Mouse (Mus musculus) spleen, adult 12 weeks (tissue): ENCODE results near the gene 5830473C10Rik.
"Not testable (repeated sequence)": the region's sequence is repeated elsewhere in the genome, so short reads cannot be mapped to it uniquely, and the experiment has no call there.

ENCODE experiments used
- DNase-seq: peaks from one replicate; pipeline ENCODE4 v3.0.0; 2022; ENCODE audit warnings: low spot score

Gene 5830473C10Rik

GRCm38 (mm10) chr5:90594945-90595344 is 34.0 kb downstream of the 5830473C10Rik start:
- DNase-seq: no peak

- no peak for DNase-seq
Observed at GRCm38 (mm10) chr5:90596155-90596554, 35.2 kb downstream of the 5830473C10Rik start.

GRCm38 (mm10) chr5:90601469-90601868 is 40.6 kb downstream of the 5830473C10Rik start:
- no peak for DNase-seq

DNA sequence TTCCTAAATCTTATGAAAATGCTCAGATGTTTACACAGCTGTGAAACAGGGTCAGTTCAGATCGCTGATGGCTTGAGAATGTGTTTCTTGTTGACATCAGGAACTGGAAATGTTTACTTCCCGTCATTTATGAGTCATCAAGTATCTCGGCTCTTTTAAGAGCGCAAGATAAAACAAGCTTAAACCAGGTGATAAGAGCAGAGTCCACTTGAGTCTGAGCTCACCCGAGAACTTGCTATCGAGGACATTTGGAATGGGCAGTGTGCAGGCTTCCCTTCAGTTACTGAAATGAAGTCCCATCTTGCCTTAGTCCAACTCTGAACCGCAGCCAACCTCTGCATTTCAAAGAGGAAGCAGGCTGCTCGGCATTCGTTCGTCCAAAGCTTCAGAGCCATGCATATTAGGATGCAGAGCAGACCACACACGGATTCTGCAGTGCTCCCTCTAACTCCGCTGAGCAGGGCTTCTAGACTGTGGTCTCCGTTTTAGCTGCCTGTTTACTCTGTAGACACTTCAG is 42.6 kb downstream of the 5830473C10Rik start:
- no peak for DNase-seq

DNA sequence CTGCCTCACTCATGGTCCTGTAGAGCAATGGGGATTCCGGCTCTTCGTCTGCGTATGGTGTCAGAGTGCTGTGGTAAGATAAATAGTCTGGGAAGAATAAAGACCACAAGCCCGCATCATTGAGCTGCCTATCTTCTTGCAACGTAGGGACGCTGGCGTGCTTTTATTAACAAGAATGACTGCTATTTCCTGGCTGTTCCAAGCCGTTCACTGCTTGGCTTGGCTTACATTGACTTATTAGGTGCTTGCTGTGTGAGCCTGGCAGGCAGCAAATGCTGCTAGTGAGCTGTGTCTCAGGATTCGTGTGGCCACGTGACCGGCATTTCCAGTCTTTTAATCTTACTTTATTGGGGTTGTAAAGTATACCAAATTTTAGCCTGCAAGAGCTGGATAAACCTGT is 48.0 kb downstream of the 5830473C10Rik start:
- no peak for DNase-seq

DNA sequence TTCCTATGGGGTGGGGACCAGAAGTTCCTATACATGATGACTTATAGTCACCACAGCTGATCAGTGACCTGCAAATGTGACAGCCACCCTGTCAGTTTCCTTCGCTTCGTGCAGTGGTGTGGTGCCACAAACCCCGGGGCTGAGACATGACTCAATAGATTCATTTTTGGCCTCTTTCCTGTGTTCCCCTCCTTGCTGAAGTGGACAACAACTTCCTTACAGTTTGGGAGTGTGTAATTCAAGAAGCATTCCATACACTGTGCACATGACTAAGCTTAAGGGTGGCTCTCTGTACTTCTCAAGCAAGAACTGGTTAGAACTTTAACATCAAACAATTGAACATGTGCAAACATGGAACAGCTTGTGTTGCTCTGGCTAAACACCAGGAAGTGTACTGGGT is 50.5 kb downstream of the 5830473C10Rik start:
- no peak for DNase-seq

- no peak for DNase-seq
Observed at GRCm38 (mm10) chr5:90611996-90612611, 51.2 kb downstream of the 5830473C10Rik start.

DNA sequence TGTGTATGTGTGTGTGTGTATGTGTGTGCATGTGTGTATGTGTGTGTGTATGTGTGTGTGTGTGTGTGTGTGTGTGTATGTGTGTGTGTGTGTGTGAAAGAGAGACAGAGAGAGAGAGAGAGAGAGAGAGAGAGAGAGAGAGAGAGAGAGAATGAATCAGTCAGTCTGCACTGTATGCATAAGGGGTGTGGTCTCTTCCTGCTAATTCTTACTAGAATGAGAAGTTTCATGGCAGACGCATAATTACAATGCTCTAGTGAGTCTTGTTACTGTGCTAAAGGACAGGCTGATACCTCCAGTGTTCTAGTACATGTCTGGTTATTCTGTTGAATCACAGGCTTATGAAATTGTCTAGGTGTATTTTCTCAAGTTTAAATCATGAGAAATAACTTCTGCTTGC is 51.8 kb downstream of the 5830473C10Rik start:
- not testable (repeated sequence) for DNase-seq

GRCm38 (mm10) chr5:90617859-90618258 is 57.0 kb downstream of the 5830473C10Rik start:
- no peak for DNase-seq

DNA sequence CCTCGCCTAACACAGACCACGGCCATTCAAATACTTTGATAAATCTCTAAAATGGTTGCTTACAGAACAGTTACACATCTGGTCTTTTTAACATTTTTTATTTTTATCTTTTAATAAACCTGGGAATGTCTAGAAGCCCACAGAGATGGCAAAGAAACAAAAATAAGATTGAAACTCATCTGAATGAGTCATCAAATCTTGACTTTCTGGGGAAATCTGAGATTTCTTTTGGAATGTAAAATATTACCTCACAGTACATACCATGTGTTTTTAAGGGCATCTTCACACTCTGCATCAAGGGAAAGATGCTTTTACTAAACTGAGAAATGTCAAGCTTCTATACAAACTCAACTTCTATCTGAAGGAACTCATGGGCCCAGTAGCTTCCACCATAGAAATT is 60.4 kb downstream of the 5830473C10Rik start:
- DNase-seq: no peak

- DNase-seq: no peak
Observed at GRCm38 (mm10) chr5:90621726-90622125, 60.8 kb downstream of the 5830473C10Rik start.

GRCm38 (mm10) chr5:90623209-90623608 is 62.3 kb downstream of the 5830473C10Rik start:
- no peak for DNase-seq

DNA sequence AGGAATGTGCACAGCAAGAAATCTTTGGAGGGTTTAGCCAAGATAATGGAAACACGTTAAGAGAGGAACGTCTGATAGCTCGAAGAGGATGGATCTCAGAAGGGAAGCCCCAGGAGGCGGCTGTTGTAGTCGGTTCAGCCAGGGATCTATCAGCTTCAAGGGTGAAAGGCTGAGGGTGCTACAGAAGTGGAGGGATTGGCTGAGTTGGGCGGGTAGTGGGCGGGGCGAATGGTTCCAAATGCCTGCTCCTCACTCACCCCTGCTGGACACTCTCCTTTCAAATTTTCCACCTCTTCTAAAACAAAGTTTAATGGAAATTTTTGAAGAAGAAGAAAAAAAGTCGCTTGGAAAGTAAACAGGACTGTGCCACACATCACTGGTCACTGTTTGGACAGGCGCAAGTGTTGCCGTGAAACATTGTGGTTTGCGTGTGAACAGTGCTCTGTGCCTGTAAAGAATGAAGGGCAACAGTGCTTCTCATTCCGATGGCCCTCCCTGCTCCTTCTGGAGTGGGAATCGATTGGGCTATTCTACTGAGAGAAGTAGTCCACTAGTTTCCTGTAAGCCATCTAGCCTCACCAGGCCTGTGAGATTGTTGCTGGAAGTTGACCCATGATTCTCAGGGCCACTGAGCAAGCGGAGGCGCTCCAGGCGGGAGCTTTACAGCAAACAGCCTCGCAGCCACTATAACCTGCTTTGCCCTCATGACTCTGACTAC is 64.0 kb downstream of the 5830473C10Rik start:
- no peak for DNase-seq

DNA sequence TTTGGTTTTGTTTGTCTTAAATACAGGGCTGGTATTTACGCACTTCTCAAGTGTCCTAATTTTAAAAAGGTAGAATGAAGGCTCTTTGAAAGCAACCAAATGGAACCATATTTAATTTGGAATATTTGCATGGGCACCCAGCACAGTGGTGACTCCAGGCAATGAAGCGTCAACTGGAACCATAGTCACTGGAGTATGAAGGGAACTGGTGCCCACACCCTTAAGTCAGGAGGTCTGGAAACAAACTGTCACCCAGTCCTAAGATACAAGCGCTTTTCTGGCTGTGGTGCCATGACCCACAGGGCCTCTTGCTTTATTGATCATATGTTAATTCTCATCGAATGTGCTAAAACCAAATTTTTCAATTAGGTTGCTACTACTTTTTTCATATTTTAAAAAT is 66.5 kb downstream of the 5830473C10Rik start:
- no peak for DNase-seq

DNA sequence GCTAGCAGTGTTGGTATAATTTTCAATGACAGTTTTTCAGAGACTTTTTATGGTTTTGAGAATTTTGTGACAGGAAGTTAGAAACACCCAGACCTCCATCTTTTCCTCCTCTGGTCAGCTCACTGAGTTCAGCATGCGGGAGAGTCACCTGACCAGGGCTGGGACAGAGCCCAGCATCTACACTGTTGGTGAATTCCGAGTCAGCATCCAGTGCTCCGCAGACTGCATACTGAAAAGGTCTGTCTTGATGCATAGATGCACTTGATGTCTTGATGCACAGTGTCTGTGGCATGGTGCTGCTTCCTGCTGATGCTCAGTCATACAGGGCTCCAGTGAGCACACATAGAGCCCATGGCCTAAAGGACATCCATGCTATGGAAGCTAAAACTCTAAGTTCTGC is 67.1 kb downstream of the 5830473C10Rik start:
- no peak for DNase-seq

DNA sequence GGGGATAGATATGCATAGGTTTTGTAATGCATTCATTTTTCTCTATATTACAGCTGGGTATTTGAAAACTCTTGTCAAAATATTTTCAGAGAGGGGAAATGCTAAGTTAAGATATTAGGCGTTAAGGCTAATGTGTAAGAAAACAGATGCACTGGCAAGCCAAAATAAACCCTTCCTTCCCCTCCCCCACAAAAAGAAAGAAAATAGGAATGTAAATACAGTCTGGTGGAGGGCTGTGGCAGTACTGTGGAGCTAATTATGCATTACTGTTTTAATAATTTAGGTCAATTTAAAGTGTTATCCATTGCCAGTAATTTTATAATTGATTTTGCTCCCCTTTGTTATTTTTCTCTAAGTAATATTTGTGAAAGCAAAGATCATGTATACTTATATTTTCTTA is 67.6 kb downstream of the 5830473C10Rik start:
- DNase-seq: no peak

GRCm38 (mm10) chr5:90634885-90635284 is 74.0 kb downstream of the 5830473C10Rik start:
- DNase-seq: no peak

GRCm38 (mm10) chr5:90640286-90641217 is 79.6 kb downstream of the 5830473C10Rik start, which contains the start of gene Rassf6:
Rassf6 (minus strand) TSS chr5:90640657.
- DNase-seq: no peak

DNA sequence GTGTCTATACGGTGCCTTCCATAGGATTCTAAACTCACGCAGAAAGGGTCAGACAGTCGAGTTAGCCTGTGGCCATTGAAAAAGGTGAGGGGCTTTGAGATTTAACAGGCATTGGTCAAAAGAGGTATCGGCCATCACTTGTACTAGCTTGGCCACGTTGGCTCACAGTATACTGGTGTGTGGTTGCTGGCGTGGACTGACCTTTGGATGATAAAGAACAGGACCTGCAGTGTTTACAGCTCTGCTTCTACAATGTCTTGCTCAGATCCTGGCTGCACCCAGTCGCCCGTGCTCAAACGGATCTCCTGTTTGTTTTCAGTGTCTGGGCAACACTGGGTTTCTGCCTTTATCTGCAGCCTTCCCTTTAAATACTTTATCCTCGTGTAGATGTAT is 80.3 kb downstream of the 5830473C10Rik start:
- no peak for DNase-seq

DNA sequence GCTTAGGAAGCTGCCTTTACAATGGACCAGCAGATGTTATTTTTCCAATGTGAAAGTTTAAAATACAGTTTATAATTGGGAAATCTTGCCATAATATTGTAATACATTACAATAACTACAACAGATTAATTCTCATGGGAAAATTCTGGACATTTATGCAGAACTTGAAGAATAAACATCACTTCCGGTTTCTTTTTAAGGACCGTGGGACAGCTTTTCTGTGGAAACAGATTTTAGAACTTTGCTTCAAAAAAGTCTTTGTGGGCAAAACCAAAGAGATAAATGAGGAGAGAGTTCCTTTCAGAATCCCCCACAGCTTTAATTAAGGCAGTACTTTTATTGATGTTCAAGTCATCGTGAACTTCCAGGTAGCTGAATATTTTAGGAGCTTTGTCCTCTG is 84.7 kb downstream of the 5830473C10Rik start:
- no peak for DNase-seq

DNA sequence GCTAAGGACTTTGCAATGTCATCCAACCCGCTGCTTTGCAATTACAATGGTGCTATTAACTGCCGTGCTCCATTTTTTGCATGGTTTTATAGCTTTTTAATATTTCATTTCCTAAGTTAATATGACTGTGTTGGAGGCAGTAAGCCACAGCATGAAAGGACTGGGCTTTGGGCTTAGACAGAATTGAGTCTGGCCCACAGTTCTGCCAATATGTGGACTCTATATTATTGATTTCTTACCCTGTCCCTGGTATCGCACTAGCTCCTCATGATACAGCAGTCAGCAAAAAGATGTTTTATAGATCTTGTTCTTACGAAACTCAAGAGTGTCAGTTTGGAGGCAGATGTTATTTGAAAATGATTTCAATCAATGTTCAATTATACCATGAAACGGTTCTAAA is 85.5 kb downstream of the 5830473C10Rik start:
- DNase-seq: no peak
